Mouse (Mus musculus) CH12.LX (cell line): ENCODE measurements around the gene Trabd2b. TPM values are rescaled to one million over a fixed set of nuclear protein-coding genes. Genes with fewer than 3 reads are reported as not detected.

Source experiments
- DNase-seq: peaks from one replicate; pipeline ENCODE4 v3.0.0-alpha.2; 2013; ENCODE audit errors: extremely low read depth
- H3K27ac ChIP-seq: 2 replicates; pipeline ENCODE4 v1.5.1; 2012; ENCODE audit warnings: low read depth, mild to moderate bottlenecking, control low read depth, moderate library complexity; ENCODE audit not compliant: insufficient read depth
- H3K27me3 ChIP-seq: replicated peaks from 2 replicates; pipeline ENCODE3; 2012; ENCODE audit warnings: inconsistent platforms
- H3K36me3 ChIP-seq, 2 experiments: replicated peaks in 1 of 2; 2 replicates each; pipeline versions ENCODE3 to v1.6.1; 2012; ENCODE audit warnings: inconsistent platforms in 1 of 2, low read length in 1 of 2, mild to moderate bottlenecking in 1 of 2, mixed read lengths in 1 of 2, moderate library complexity in 1 of 2; ENCODE audit not compliant: control insufficient read depth in 1 of 2, insufficient read depth in 1 of 2
- H3K4me1 ChIP-seq, 2 experiments: 2 replicates each; pipeline ENCODE4 v1.6.1; 2012; ENCODE audit warnings: inconsistent platforms in 1 of 2, moderate library complexity in 1 of 2; ENCODE audit not compliant: insufficient read depth in 2 of 2, control insufficient read depth in 1 of 2
- H3K4me2 ChIP-seq: 2 replicates; pipeline ENCODE4 v1.6.1; 2012; ENCODE audit warnings: low read depth, mild to moderate bottlenecking, control low read depth; ENCODE audit not compliant: poor library complexity, insufficient read depth, severe bottlenecking
- H3K4me3 ChIP-seq, 3 experiments: fragments of 150-350 bp in 1 of 3; sonication (generic) in 1 of 3; replicated peaks in 1 of 3; 2 replicates each; pipeline versions ENCODE3 to v1.5.1; 2011 to 2012; ENCODE audit warnings: low read depth in 2 of 3, low read length in 2 of 3, mild to moderate bottlenecking in 2 of 3, moderate library complexity in 2 of 3, control low read depth in 1 of 3, improper control_type of control experiment in 1 of 3, inconsistent platforms in 1 of 3, mixed read lengths in 1 of 3; ENCODE audit not compliant: poor library complexity in 1 of 3
- H3K79me2 ChIP-seq: replicated peaks from 2 replicates; pipeline ENCODE4 v1.6.1; 2012; ENCODE audit warnings: mild to moderate bottlenecking, moderate library complexity; ENCODE audit not compliant: control insufficient read depth, poor library complexity, insufficient read depth, severe bottlenecking; ENCODE audit errors: extremely low read depth
- H3K9ac ChIP-seq: 2 replicates; pipeline ENCODE4 v1.6.1; 2012; ENCODE audit warnings: low read depth, mild to moderate bottlenecking, control low read depth, moderate library complexity; ENCODE audit not compliant: insufficient read depth
- H3K9me3 ChIP-seq: replicated peaks from 2 replicates; pipeline ENCODE3; 2012; ENCODE audit warnings: low read length, inconsistent platforms, mixed read lengths
- CHD1 ChIP-seq: IDR thresholded peaks from 2 replicates; pipeline ENCODE4 v1.6.1; 2012; ENCODE audit warnings: low read depth, low read length, improper control_type of control experiment, inconsistent platforms
- E2F4 ChIP-seq: IDR thresholded peaks from 2 replicates; pipeline ENCODE4 v1.6.1; 2011; ENCODE audit warnings: low read depth, low read length, improper control_type of control experiment; ENCODE audit not compliant: insufficient replicate concordance
- ELF1 ChIP-seq: IDR thresholded peaks from 2 replicates; pipeline ENCODE4 v1.6.1; 2014; ENCODE audit warnings: low read depth, mild to moderate bottlenecking, inconsistent platforms, low read length, improper control_type of control experiment
- EP300 ChIP-seq: IDR thresholded peaks from 2 replicates; pipeline ENCODE4 v1.6.1; 2011; ENCODE audit warnings: low read length, improper control_type of control experiment
- ETS1 ChIP-seq: conservative IDR thresholded peaks from 2 replicates; pipeline ENCODE4 v1.6.1; 2012; ENCODE audit warnings: low read depth, mild to moderate bottlenecking, inconsistent platforms, low read length, improper control_type of control experiment, moderate library complexity
- JUND ChIP-seq: conservative IDR thresholded peaks from 2 replicates; pipeline ENCODE4 v1.6.1; 2011; ENCODE audit warnings: low read depth, low read length, improper control_type of control experiment
- MAFK ChIP-seq: IDR thresholded peaks from 2 replicates; pipeline ENCODE4 v1.6.1; 2011; ENCODE audit warnings: low read length, improper control_type of control experiment; ENCODE audit not compliant: insufficient replicate concordance
- MAZ ChIP-seq: IDR thresholded peaks from 2 replicates; pipeline ENCODE4 v1.6.1; 2012; ENCODE audit warnings: low read depth, mild to moderate bottlenecking, inconsistent platforms, low read length, improper control_type of control experiment, moderate library complexity
- MYC ChIP-seq: IDR thresholded peaks from 2 replicates; pipeline ENCODE4 v1.6.1; 2011; ENCODE audit warnings: low read depth, mild to moderate bottlenecking, improper control_type of control experiment, low read length
- PAX5 ChIP-seq: IDR thresholded peaks from 2 replicates; pipeline ENCODE4 v1.6.1; 2012; ENCODE audit warnings: low read length, inconsistent platforms, mixed read lengths
- POLR2AphosphoS2 ChIP-seq: IDR thresholded peaks from 2 replicates; pipeline ENCODE4 v1.6.1; 2011; ENCODE audit warnings: low read depth, low read length, improper control_type of control experiment
- RAD21 ChIP-seq: IDR thresholded peaks from 2 replicates; pipeline ENCODE4 v1.6.1; 2011; ENCODE audit warnings: low read depth, mild to moderate bottlenecking, low read length, improper control_type of control experiment, moderate library complexity
- RCOR1 ChIP-seq: conservative IDR thresholded peaks from 2 replicates; pipeline ENCODE4 v1.6.1; 2012; ENCODE audit warnings: low read depth, mild to moderate bottlenecking, inconsistent platforms, low read length, improper control_type of control experiment
- SMC3 ChIP-seq: IDR thresholded peaks from 2 replicates; pipeline ENCODE4 v1.6.1; 2011; ENCODE audit warnings: low read depth, low read length, improper control_type of control experiment
- TBP ChIP-seq: conservative IDR thresholded peaks from 2 replicates; pipeline ENCODE4 v1.6.1; 2011; ENCODE audit warnings: low read depth, low read length, improper control_type of control experiment
- UBTF ChIP-seq: IDR thresholded peaks from 2 replicates; pipeline ENCODE4 v1.6.1; 2012; ENCODE audit warnings: low read depth, mild to moderate bottlenecking, inconsistent platforms, low read length, improper control_type of control experiment, moderate library complexity
- USF2 ChIP-seq: conservative IDR thresholded peaks from 2 replicates; pipeline ENCODE4 v1.6.1; 2011; ENCODE audit warnings: low read depth, low read length, improper control_type of control experiment
- ZKSCAN1 ChIP-seq: IDR thresholded peaks from 2 replicates; pipeline ENCODE4 v1.6.1; 2012; ENCODE audit warnings: low read depth, inconsistent platforms, low read length, improper control_type of control experiment, borderline replicate concordance
- ZMIZ1 ChIP-seq: IDR thresholded peaks from 2 replicates; pipeline ENCODE4 v1.6.1; 2012; ENCODE audit warnings: low read depth, mild to moderate bottlenecking, inconsistent platforms, low read length, improper control_type of control experiment
- dilution Hi-C: fragments of 300-500 bp; cut with MboI; formaldehyde crosslinking; loops from 2 replicates; pipeline ENCODE4 v1.14.3; 2020; ENCODE audit warnings: low sequenced_read_pairs; ENCODE audit not compliant: extremely low pct_unique_long_range_greater_than_20kb, extremely low pct_ligation_motif_present
- in situ Hi-C: fragments of 300-500 bp; cut with MboI; formaldehyde crosslinking; loops from 3 replicates; pipeline ENCODE4 v1.14.3; 2019; ENCODE audit warnings: low sequenced_read_pairs, low pct_ligation_motif_present, low pct_unique_long_range_greater_than_20kb, mixed read lengths
- polyA plus RNA-seq: library from polyadenylated mRNA; unstranded; fragments of >175 nt; gene quantifications from 2 replicates; pipeline ENCODE4 v1.2.1, GENCODE M21; 2012; ENCODE audit warnings: low read depth; ENCODE audit not compliant: insufficient read length
- total RNA-seq, 2 experiments: library from RNA; depleted of rRNA; stranded (reverse); fragments of 300-350 nt in 1 of 2; fragments of >200 nt in 1 of 2; gene quantifications; 2 replicates each; pipeline ENCODE4 v1.2.3; 2012 to 2014

The Trabd2b gene
- total and polyA plus RNA-seq, 3 experiments = not detected

GRCm38 (mm10) chr4:114657933-114658332 lies 251.4 kb downstream of the Trabd2b start:
- no peak for DNase-seq

GRCm38 (mm10) chr4:114659876-114660275 lies 253.4 kb downstream of the Trabd2b start:
- H3K27me3 ChIP-seq = peaks cover 69% of the 10 kb centered on the region
- H3K36me3 ChIP-seq = no peaks in the 10 kb centered on the region
- H3K9ac ChIP-seq = no peak overlapping the region
- no peak for DNase-seq
- H3K4me2 ChIP-seq = no peak overlapping the region
- dilution Hi-C loops (no loop called here), in situ Hi-C loops (loop anchor here (25.0 kb wide), 1 partner anchor 427 kb away; the partner anchor contains the start of gene Pdzk1ip1)
- TF ChIP-seq TBP = no peak
- no peak overlapping the region for H3K27ac ChIP-seq
- H3K79me2 ChIP-seq = no peaks in the 10 kb centered on the region
- no peaks in the 10 kb centered on the region for H3K9me3 ChIP-seq
- no peaks in the 10 kb centered on the region for H3K4me1 ChIP-seq
- H3K4me3 ChIP-seq = no peak overlapping the region

More at GRCm38 (mm10) chr4:114657933-114658332, 251.4 kb downstream of the Trabd2b start:
- TF ChIP-seq ZMIZ1 (no peak), MAFK (no peak), E2F4 (no peak), TBP (no peak), POLR2AphosphoS2 (no peak), ETS1 (no peak), ZKSCAN1 (no peak), MYC (no peak), EP300 (no peak), MAZ (no peak), JUND (no peak), RCOR1 (no peak), CHD1 (no peak), UBTF (no peak), RAD21 (no peak), USF2 (no peak), ELF1 (no peak), SMC3 (no peak), PAX5 (no peak)
- H3K79me2 ChIP-seq = no peaks in the 10 kb centered on the region
- H3K4me2 ChIP-seq = no peak overlapping the region
- H3K9ac ChIP-seq = no peak overlapping the region
- no peak overlapping the region for H3K27ac ChIP-seq
- H3K9me3 ChIP-seq = no peaks in the 10 kb centered on the region
- H3K36me3 ChIP-seq = no peaks in the 10 kb centered on the region
- H3K4me3 ChIP-seq = no peak overlapping the region
- H3K27me3 ChIP-seq = peaks cover 55% of the 10 kb centered on the region
- in situ Hi-C loops (loop anchor here (25.0 kb wide), 1 partner anchor 429 kb away; the partner anchor contains the start of gene Pdzk1ip1), dilution Hi-C loops (no loop called here)
- peaks cover 0 to under 1% of the 10 kb centered on the region in 2 experiments; a peak in 1 of 4 replicates for H3K4me1 ChIP-seq
